Mouse (Mus musculus): ENCODE data around the gene Afap1. TPM values are rescaled to one million over a fixed set of nuclear protein-coding genes. Genes with fewer than 3 reads are reported as not detected.

Afap1 gene
- polyA plus RNA-seq, 1 experiment = 0.01 TPM

GRCm38 (mm10) chr5:35956268-35956667 lies 63.1 kb downstream of the Afap1 start:
- no peaks in the 10 kb centered on the region for H3K9me3 ChIP-seq (ENCODE audit: control insufficient read depth, low read length)
- no peaks in the 10 kb centered on the region for H3K4me1 ChIP-seq (ENCODE audit: control insufficient read depth)
- no peak for TF ChIP-seq GATA1 (IDR thresholded peaks at IDR 0.05; ENCODE audit: low read length)
- TF ChIP-seq TAL1 (IDR thresholded peaks at IDR 0.05; ENCODE audit: low read length) = no peak
- H3K4me3 ChIP-seq (replicated peaks) = no peak overlapping the region
- no peaks in the 10 kb centered on the region for H3K27me3 ChIP-seq (ENCODE audit: control insufficient read depth)
- no peaks in the 10 kb centered on the region for H3K36me3 ChIP-seq (ENCODE audit: control insufficient read depth)

DNA sequence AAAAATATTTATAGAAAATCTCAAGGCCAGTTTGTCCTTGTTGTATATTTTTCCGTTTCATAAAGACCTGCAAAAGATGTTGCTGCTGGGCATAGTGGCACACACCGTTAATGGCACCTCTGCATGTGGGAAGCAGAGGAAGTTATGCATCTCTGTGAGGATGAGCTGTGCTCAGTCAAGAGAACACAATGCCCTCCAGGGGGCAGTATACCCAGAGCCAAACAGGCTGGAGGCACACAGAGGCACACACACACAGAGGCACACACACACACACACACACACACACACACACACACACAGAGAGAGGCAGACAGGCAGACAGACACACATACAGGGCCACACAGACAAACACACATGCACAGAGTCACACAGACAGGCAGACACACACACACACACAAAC lies 65.6 kb downstream of the Afap1 start:
- H3K9me3 ChIP-seq (ENCODE audit: control insufficient read depth, low read length) = no peaks in the 10 kb centered on the region
- TF ChIP-seq TAL1 (IDR thresholded peaks at IDR 0.05; ENCODE audit: low read length) (no peak), GATA1 (IDR thresholded peaks at IDR 0.05; ENCODE audit: low read length) (no peak)
- no peaks in the 10 kb centered on the region for H3K27me3 ChIP-seq (ENCODE audit: control insufficient read depth)
- no peaks in the 10 kb centered on the region for H3K4me1 ChIP-seq (ENCODE audit: control insufficient read depth)
- H3K36me3 ChIP-seq (ENCODE audit: control insufficient read depth) = no peaks in the 10 kb centered on the region
- H3K4me3 ChIP-seq (replicated peaks) = no peak overlapping the region

- TF ChIP-seq TAL1 (IDR thresholded peaks at IDR 0.05; ENCODE audit: low read length) = no peak
- TF ChIP-seq GATA1 (IDR thresholded peaks at IDR 0.05; ENCODE audit: low read length) = no peak
- no peaks in the 10 kb centered on the region for H3K36me3 ChIP-seq (ENCODE audit: control insufficient read depth)
- H3K4me3 ChIP-seq (replicated peaks) = no peak overlapping the region
- no peaks in the 10 kb centered on the region for H3K4me1 ChIP-seq (ENCODE audit: control insufficient read depth)
- no peaks in the 10 kb centered on the region for H3K9me3 ChIP-seq (ENCODE audit: control insufficient read depth, low read length)
- no peaks in the 10 kb centered on the region for H3K27me3 ChIP-seq (ENCODE audit: control insufficient read depth)
Measured at GRCm38 (mm10) chr5:35960168-35960567, 67.0 kb downstream of the Afap1 start.

GRCm38 (mm10) chr5:35961271-35961670 lies 68.2 kb downstream of the Afap1 start:
- Histone ChIP-seq H3K36me3 (ENCODE audit: control insufficient read depth) (no peaks in the 10 kb centered on the region), H3K9me3 (ENCODE audit: control insufficient read depth, low read length) (no peaks in the 10 kb centered on the region), H3K4me1 (ENCODE audit: control insufficient read depth) (no peaks in the 10 kb centered on the region), H3K4me3 (replicated peaks) (no peak overlapping the region), H3K27me3 (ENCODE audit: control insufficient read depth) (no peaks in the 10 kb centered on the region)
- TF ChIP-seq GATA1 (IDR thresholded peaks at IDR 0.05; ENCODE audit: low read length) (no peak), TAL1 (IDR thresholded peaks at IDR 0.05; ENCODE audit: low read length) (no peak)

- Histone ChIP-seq H3K4me3 (replicated peaks) (no peak overlapping the region), H3K36me3 (ENCODE audit: control insufficient read depth) (no peaks in the 10 kb centered on the region), H3K9me3 (ENCODE audit: control insufficient read depth, low read length) (no peaks in the 10 kb centered on the region), H3K4me1 (ENCODE audit: control insufficient read depth) (no peaks in the 10 kb centered on the region), H3K27me3 (ENCODE audit: control insufficient read depth) (no peaks in the 10 kb centered on the region)
- TF ChIP-seq TAL1 (IDR thresholded peaks at IDR 0.05; ENCODE audit: low read length) = no peak
- TF ChIP-seq GATA1 (IDR thresholded peaks at IDR 0.05; ENCODE audit: low read length) = no peak
Measured at GRCm38 (mm10) chr5:35963635-35964034, 70.5 kb downstream of the Afap1 start.

- no peak for TF ChIP-seq TAL1 (IDR thresholded peaks at IDR 0.05; ENCODE audit: low read length)
- no peaks in the 10 kb centered on the region for H3K4me1 ChIP-seq (ENCODE audit: control insufficient read depth)
- H3K4me3 ChIP-seq (replicated peaks) = no peak overlapping the region
- H3K9me3 ChIP-seq (ENCODE audit: control insufficient read depth, low read length) = no peaks in the 10 kb centered on the region
- H3K27me3 ChIP-seq (ENCODE audit: control insufficient read depth) = no peaks in the 10 kb centered on the region
- H3K36me3 ChIP-seq (ENCODE audit: control insufficient read depth) = no peaks in the 10 kb centered on the region
Measured at GRCm38 (mm10) chr5:35965036-35965435, 71.9 kb downstream of the Afap1 start.

GRCm38 (mm10) chr5:35969857-35970256 lies 76.7 kb downstream of the Afap1 start:
- Histone ChIP-seq H3K4me1 (ENCODE audit: control insufficient read depth) (no peaks in the 10 kb centered on the region), H3K4me3 (replicated peaks) (no peak overlapping the region), H3K36me3 (ENCODE audit: control insufficient read depth) (no peaks in the 10 kb centered on the region), H3K27me3 (ENCODE audit: control insufficient read depth) (no peaks in the 10 kb centered on the region), H3K9me3 (ENCODE audit: control insufficient read depth, low read length) (no peaks in the 10 kb centered on the region)
- TF ChIP-seq GATA1 (IDR thresholded peaks at IDR 0.05; ENCODE audit: low read length) = no peak

- H3K4me3 ChIP-seq (replicated peaks) = no peak overlapping the region
- H3K36me3 ChIP-seq (ENCODE audit: control insufficient read depth) = no peaks in the 10 kb centered on the region
- H3K9me3 ChIP-seq (ENCODE audit: control insufficient read depth, low read length) = no peaks in the 10 kb centered on the region
- H3K4me1 ChIP-seq (ENCODE audit: control insufficient read depth) = no peaks in the 10 kb centered on the region
- no peak for TF ChIP-seq TAL1 (IDR thresholded peaks at IDR 0.05; ENCODE audit: low read length)
- TF ChIP-seq GATA1 (IDR thresholded peaks at IDR 0.05; ENCODE audit: low read length) = no peak
- no peaks in the 10 kb centered on the region for H3K27me3 ChIP-seq (ENCODE audit: control insufficient read depth)
Measured at GRCm38 (mm10) chr5:35970380-35971105, 77.4 kb downstream of the Afap1 start.

GRCm38 (mm10) chr5:35971841-35972578 lies 78.9 kb downstream of the Afap1 start:
- Histone ChIP-seq H3K4me1 (ENCODE audit: control insufficient read depth) (no peaks in the 10 kb centered on the region), H3K27me3 (ENCODE audit: control insufficient read depth) (no peaks in the 10 kb centered on the region), H3K9me3 (ENCODE audit: control insufficient read depth, low read length) (no peaks in the 10 kb centered on the region), H3K36me3 (ENCODE audit: control insufficient read depth) (no peaks in the 10 kb centered on the region), H3K4me3 (replicated peaks) (no peak overlapping the region)
- no peak for TF ChIP-seq GATA1 (IDR thresholded peaks at IDR 0.05; ENCODE audit: low read length)
- TF ChIP-seq TAL1 (IDR thresholded peaks at IDR 0.05; ENCODE audit: low read length) = no peak

Data from erythroblast, embryonic 14.5 days (primary cell).